Mouse (Mus musculus) liver, embryonic 14.5 days (tissue): ENCODE data around the gene C2cd2l. TPM values are rescaled to one million over a fixed set of nuclear protein-coding genes. Genes with fewer than 3 reads are reported as not detected.
A peak's percentile ranks its signal among the peaks of the same experiment; 100 is the strongest.

Source experiments
- ATAC-seq: fragments of 200-750 bp; cut with Nextera tagmentation; 2 replicates; pipeline ENCODE4 v1.8.0; 2017; ENCODE audit warnings: moderate number of reproducible peaks, mild to moderate bottlenecking, moderate library complexity; ENCODE audit not compliant: insufficient read depth
- DNase-seq, 3 experiments: peaks; one replicate each; pipeline ENCODE4 v3.0.0-alpha.2; 2012 to 2013; ENCODE audit warnings: low read depth in 3 of 3, low spot score in 3 of 3
- H3K27ac ChIP-seq: fragments of 300-500 bp; sonication (generic); 2 replicates; pipeline ENCODE4 v1.5.1; 2014; ENCODE audit warnings: moderate library complexity, mild to moderate bottlenecking, control low read depth, inconsistent platforms
- H3K27me3 ChIP-seq: fragments of 300-500 bp; sonication (generic); 2 replicates; pipeline ENCODE4 v1.6.1; 2014; ENCODE audit warnings: mild to moderate bottlenecking, low read length, moderate library complexity; ENCODE audit not compliant: control insufficient read depth, insufficient read depth
- H3K36me3 ChIP-seq: fragments of 300-500 bp; sonication (generic); replicated peaks from 2 replicates; pipeline ENCODE4 v1.6.1; 2014; ENCODE audit warnings: low read depth; ENCODE audit not compliant: control insufficient read depth, insufficient read depth
- H3K4me1 ChIP-seq, 2 experiments: fragments of 200-500 bp in 1 of 2; fragments of 300-500 bp in 1 of 2; sonication (generic) in 1 of 2; replicated peaks; 2 replicates each; pipeline ENCODE4 v1.6.1; 2012 to 2014; ENCODE audit warnings: antibody characterized with exemption in 1 of 2, inconsistent platforms in 1 of 2, low read length in 1 of 2; ENCODE audit not compliant: control insufficient read depth in 2 of 2, insufficient read depth in 2 of 2
- H3K4me2 ChIP-seq: fragments of 300-500 bp; sonication (generic); 2 replicates; pipeline ENCODE4 v1.6.1; 2014; ENCODE audit warnings: low read depth, mild to moderate bottlenecking, control low read depth, moderate library complexity
- H3K4me3 ChIP-seq, 2 experiments: fragments of 200-500 bp in 1 of 2; fragments of 300-500 bp in 1 of 2; sonication (generic) in 1 of 2; 2 replicates each; pipeline ENCODE4 v1.5.1; 2012 to 2014; ENCODE audit warnings: low read depth in 2 of 2, low read length in 2 of 2, mild to moderate bottlenecking in 2 of 2, control low read depth in 1 of 2, inconsistent platforms in 1 of 2, moderate library complexity in 1 of 2; ENCODE audit not compliant: insufficient read depth in 1 of 2
- H3K9ac ChIP-seq: fragments of 300-500 bp; sonication (generic); replicated peaks from 2 replicates; pipeline ENCODE4 v1.6.1; 2014; ENCODE audit warnings: mild to moderate bottlenecking, control low read depth, moderate library complexity
- H3K9me3 ChIP-seq: fragments of 300-500 bp; sonication (generic); 2 replicates; pipeline ENCODE4 v1.6.1; 2016; ENCODE audit warnings: low read length, mixed read lengths; ENCODE audit not compliant: control insufficient read depth
- CTCF ChIP-seq: IDR thresholded peaks from 2 replicates; pipeline ENCODE4 v1.5.1; 2016; ENCODE audit warnings: antibody characterized with exemption, low read depth, control low read depth
- EP300 ChIP-seq: IDR thresholded peaks from 2 replicates; pipeline ENCODE4 v1.6.1; 2016; ENCODE audit warnings: antibody characterized with exemption, low read depth
- WGBS: fragments of 180-500 bp; shearing (Covaris S2); extraction: QIAGEN DNeasy Blood & Tissue Kit; methylation state at CpG from one replicate; pipeline ENCODE4 v1.1.7; 2014; ENCODE audit not compliant: insufficient replicate concordance; 5-methylcytosine and 5-hydroxymethylcytosine counted together
- polyA plus RNA-seq, 2 experiments: library from polyadenylated mRNA; depleted of rRNA in 1 of 2; stranded (reverse) in 1 of 2; unstranded in 1 of 2; fragments of >200 nt; fragmentation: Nextera tagmentation in 1 of 2; extraction: Ambion mirVana in 1 of 2; gene quantifications; 2 replicates each; pipeline versions ENCODE4 v1.2.1 to v1.2.3; 2012 to 2014

Gene C2cd2l
- polyA plus RNA-seq, 2 experiments: 7.4 to 13.0 TPM

DNA sequence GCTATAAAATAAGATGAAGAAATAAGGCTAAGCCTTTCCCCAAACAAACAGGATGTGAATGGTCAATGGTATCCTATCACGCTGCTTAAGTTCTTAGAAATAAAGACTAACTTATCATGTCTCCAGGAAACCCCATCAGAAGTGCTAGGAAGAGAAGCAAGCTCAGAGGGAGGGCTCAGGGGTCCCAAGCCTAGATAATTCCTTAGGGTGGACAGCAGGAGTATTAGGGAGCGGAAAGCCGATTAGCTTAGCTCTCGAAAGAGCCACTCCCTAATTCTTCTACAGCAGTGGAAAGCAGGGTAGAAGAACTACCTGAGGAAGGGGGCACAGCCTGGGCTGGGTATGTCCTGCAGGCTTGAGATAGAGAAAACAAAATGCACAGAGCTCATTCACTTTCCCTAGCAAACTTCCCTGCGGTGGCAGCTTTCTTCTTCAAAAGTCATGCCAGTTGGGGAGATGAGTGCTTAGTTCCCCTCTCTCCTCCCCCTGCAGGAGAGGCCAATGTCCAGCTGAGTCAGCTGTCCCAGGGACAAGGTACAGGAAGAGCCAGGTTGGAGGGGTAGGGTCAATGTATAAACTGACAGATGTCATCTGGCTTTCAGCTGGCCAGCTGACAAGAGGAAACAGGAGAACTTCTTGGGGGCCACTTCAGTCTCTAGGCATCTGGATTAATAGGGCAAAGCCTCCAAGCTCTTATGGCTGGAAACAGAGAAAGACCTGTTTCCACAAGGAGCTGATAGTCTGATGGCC is 1.8 kb downstream of the C2cd2l start:
- ATAC-seq: no peak
- WGBS: 60% methylated on average over 5 of the region's 5 CpGs

DNA sequence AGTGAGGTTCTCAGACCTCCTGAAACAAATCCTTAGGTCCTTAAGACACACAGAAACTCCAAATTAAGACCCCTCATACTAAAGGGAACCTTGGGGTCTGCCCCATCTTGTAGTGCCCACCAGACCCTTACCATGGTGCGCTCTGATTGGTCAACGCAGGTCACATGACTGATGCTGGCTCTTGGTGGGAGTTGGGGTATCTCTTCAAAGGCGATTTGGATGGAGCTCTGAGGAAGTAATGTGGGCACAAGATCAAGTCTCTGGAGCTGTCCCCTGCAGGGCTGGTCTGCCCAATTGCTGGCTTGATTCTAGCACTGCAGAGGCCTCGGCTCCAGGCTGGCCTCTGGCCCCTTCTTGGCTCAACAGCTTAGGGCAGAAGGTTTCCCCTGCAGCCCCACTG is 2.6 kb downstream of the C2cd2l start:
- Histone ChIP-seq H3K9ac (no peak overlapping the region), H3K9me3 (no peaks in the 10 kb centered on the region), H3K27me3 (no peaks in the 10 kb centered on the region), H3K36me3 (peaks cover 41% of the 10 kb centered on the region), H3K4me3 (no peak overlapping the region), H3K4me2 (peak overlapping the region; percentile 64), H3K27ac (no peak overlapping the region), H3K4me1 (peaks cover 19 to 20% of the 10 kb centered on the region in 2 experiments)
- DNase-seq (no peak), ATAC-seq (no peak)
- WGBS: 81% methylated on average over 4 of the region's 4 CpGs
- TF ChIP-seq EP300 (no peak), CTCF (no peak)

More for the DNA sequence above, 1.8 kb downstream of the C2cd2l start:
- peak overlapping the region; percentile 64 for H3K4me2 ChIP-seq
- TF ChIP-seq CTCF (no peak), EP300 (no peak)
- H3K36me3 ChIP-seq: peaks cover 36% of the 10 kb centered on the region
- DNase-seq: no peak
- no peaks in the 10 kb centered on the region for H3K27me3 ChIP-seq
- H3K4me3 ChIP-seq: peak overlapping the region; percentile 88 to 90
- peak overlapping the region; percentile 93 for H3K9ac ChIP-seq
- H3K27ac ChIP-seq: peak overlapping the region; percentile 27
- no peaks in the 10 kb centered on the region for H3K9me3 ChIP-seq
- peaks cover 19 to 20% of the 10 kb centered on the region in 2 experiments for H3K4me1 ChIP-seq

DNA sequence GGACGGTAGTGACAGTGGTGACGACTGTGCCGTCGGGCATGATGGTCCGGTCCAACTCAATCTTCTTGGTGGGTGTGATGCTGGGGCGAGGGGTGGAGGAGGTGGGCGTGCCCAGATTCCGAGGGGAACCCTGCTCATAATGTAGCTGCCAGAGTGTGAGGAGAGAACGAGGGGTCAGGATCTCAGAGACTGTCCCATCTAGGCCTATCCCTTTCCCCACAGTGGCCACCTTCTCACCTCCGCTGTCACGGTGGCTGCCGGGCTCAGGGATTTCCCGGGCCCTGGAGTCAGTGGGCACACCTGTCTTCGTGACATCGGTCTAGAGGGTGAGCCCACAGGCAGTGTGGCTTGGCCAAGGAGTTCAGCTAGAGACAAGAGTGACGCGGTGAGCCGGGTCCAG is 5.2 kb downstream of the C2cd2l start:
- H3K9me3 ChIP-seq: no peaks in the 10 kb centered on the region
- no peak overlapping the region for H3K4me2 ChIP-seq
- 94% methylated on average over 18 of the region's 18 CpGs for WGBS
- H3K4me3 ChIP-seq: no peak overlapping the region
- no peaks in the 10 kb centered on the region for H3K27me3 ChIP-seq
- peaks cover 43% of the 10 kb centered on the region for H3K36me3 ChIP-seq
- peaks cover 12 to 15% of the 10 kb centered on the region in 2 experiments for H3K4me1 ChIP-seq
- DNase-seq (no peak), ATAC-seq (no peak)
- H3K27ac ChIP-seq: no peak overlapping the region
- H3K9ac ChIP-seq: no peak overlapping the region
- TF ChIP-seq EP300 (no peak), CTCF (no peak)

DNA sequence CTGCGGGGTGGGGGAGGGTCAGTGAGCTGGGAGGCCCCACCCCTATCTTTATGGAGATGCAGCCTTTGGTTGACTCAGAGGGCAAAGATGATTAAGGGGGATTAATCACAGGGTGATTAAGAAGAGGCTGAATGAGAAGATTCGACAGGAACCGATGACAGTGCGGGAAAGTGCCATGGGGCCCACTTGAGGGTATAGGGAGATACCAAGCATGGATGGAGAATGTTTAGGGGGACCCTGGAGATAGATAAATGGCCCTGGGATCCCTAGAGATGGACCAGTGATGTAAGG is 5.9 kb downstream of the C2cd2l start:
- ATAC-seq (no peak), DNase-seq (no peak)
- no peak overlapping the region for H3K4me2 ChIP-seq
- H3K27ac ChIP-seq: no peak overlapping the region
- peaks cover 12 to 15% of the 10 kb centered on the region in 2 experiments for H3K4me1 ChIP-seq
- no peak overlapping the region for H3K4me3 ChIP-seq
- no peak overlapping the region for H3K9ac ChIP-seq
- H3K27me3 ChIP-seq: no peaks in the 10 kb centered on the region
- no peaks in the 10 kb centered on the region for H3K9me3 ChIP-seq
- peaks cover 43% of the 10 kb centered on the region for H3K36me3 ChIP-seq
- TF ChIP-seq CTCF (no peak), EP300 (no peak)
- 82% methylated on average over 4 of the region's 4 CpGs for WGBS

DNA sequence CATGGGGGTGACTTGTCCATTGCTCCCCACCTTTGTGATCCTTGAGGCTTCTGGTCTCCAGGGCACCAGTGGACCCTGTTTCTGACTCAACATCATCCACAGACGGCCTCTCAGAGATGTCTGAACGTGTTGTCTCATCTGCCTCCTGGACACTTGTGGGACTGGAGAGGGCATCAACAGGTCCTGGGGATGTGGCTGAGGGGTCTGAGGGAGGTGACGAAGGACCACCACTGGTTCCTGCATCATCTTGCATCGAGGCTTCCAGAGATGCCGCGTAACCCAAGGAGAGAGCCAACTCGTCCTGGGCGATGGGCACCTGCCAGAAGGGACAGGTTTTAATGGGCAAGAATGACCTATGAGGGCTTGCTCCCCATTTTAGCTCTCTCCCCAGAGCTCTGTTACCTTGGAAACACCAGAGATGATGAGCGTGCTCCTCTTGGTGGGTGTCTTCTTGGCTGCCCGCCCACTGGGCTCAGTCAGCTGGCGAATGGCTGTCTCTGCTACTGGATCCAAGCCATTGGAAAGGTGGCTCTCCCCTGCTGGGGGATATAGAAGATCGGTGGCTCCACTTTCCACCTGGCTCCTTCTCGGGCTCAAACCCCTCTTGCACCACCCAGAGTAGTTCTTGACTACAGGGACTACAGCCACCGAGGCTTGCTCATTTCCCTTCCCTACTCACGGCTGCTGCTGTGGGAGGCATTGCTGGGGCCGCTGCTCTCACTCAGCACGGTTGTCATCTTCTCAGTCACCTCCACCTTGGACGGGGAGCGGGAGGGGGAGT is 6.4 kb downstream of the C2cd2l start:
- 83% methylated on average over 19 of the region's 19 CpGs for WGBS
- Histone ChIP-seq H3K27ac (no peak overlapping the region), H3K9ac (no peak overlapping the region), H3K36me3 (peaks cover 43% of the 10 kb centered on the region), H3K9me3 (no peaks in the 10 kb centered on the region), H3K4me1 (peaks cover 8 to 10% of the 10 kb centered on the region in 2 experiments), H3K27me3 (no peaks in the 10 kb centered on the region), H3K4me2 (no peak overlapping the region), H3K4me3 (no peak overlapping the region)
- no peak for ATAC-seq
- TF ChIP-seq EP300: no peak
- TF ChIP-seq CTCF: no peak
- no peak for DNase-seq
